Mouse (Mus musculus) neural tube, embryonic 13.5 days (tissue): Measurements from ENCODE around the gene App. TPM values are rescaled to one million over a fixed set of nuclear protein-coding genes. Genes with fewer than 3 reads are reported as not detected.
A peak's percentile ranks its signal among the peaks of the same experiment; 100 is the strongest.

Source experiments
- ATAC-seq: fragments of 200-750 bp; cut with Nextera tagmentation; 2 replicates; pipeline ENCODE4 v1.8.0; 2017; ENCODE audit warnings: low read depth, mild to moderate bottlenecking, moderate TSS enrichment, moderate library complexity
- H3K27ac ChIP-seq: fragments of 300-500 bp; sonication (generic); replicated peaks from 2 replicates; pipeline ENCODE4 v1.5.1; 2015; ENCODE audit warnings: moderate library complexity, mild to moderate bottlenecking, inconsistent platforms
- H3K27me3 ChIP-seq: fragments of 300-500 bp; sonication (generic); 2 replicates; pipeline ENCODE4 v1.6.1; 2015; ENCODE audit warnings: mild to moderate bottlenecking, inconsistent platforms
- H3K36me3 ChIP-seq: fragments of 300-500 bp; sonication (generic); 2 replicates; pipeline ENCODE4 v1.6.1; 2015; ENCODE audit warnings: mild to moderate bottlenecking, inconsistent platforms
- H3K4me1 ChIP-seq: fragments of 300-500 bp; sonication (generic); replicated peaks from 2 replicates; pipeline ENCODE4 v1.6.1; 2015; ENCODE audit warnings: inconsistent platforms
- H3K4me2 ChIP-seq: fragments of 300-500 bp; sonication (generic); 2 replicates; pipeline ENCODE4 v1.6.1; 2015; ENCODE audit warnings: inconsistent platforms, mild to moderate bottlenecking, moderate library complexity
- H3K4me3 ChIP-seq: fragments of 300-500 bp; sonication (generic); 2 replicates; pipeline ENCODE4 v1.5.1; 2015; ENCODE audit warnings: mild to moderate bottlenecking, inconsistent platforms
- H3K9ac ChIP-seq: fragments of 300-500 bp; sonication (generic); 2 replicates; pipeline ENCODE4 v1.6.1; 2015; ENCODE audit warnings: moderate library complexity, mild to moderate bottlenecking, inconsistent platforms
- H3K9me3 ChIP-seq: fragments of 300-500 bp; sonication (generic); 2 replicates; pipeline ENCODE4 v1.6.1; 2016; ENCODE audit warnings: inconsistent platforms
- WGBS: fragments of 180-500 bp; shearing (Covaris S2); methylation state at CpG from one replicate; pipeline ENCODE4 v1.1.7; 2015; 5-methylcytosine and 5-hydroxymethylcytosine counted together
- polyA plus RNA-seq: library from polyadenylated mRNA; unstranded; fragments of >200 nt; fragmentation: Nextera tagmentation; extraction: Ambion mirVana; gene quantifications from 2 replicates; pipeline ENCODE4 v1.2.1, GENCODE M21; 2015

App gene
- polyA plus RNA-seq, 1 experiment from 2014 or later = 388 TPM

DNA sequence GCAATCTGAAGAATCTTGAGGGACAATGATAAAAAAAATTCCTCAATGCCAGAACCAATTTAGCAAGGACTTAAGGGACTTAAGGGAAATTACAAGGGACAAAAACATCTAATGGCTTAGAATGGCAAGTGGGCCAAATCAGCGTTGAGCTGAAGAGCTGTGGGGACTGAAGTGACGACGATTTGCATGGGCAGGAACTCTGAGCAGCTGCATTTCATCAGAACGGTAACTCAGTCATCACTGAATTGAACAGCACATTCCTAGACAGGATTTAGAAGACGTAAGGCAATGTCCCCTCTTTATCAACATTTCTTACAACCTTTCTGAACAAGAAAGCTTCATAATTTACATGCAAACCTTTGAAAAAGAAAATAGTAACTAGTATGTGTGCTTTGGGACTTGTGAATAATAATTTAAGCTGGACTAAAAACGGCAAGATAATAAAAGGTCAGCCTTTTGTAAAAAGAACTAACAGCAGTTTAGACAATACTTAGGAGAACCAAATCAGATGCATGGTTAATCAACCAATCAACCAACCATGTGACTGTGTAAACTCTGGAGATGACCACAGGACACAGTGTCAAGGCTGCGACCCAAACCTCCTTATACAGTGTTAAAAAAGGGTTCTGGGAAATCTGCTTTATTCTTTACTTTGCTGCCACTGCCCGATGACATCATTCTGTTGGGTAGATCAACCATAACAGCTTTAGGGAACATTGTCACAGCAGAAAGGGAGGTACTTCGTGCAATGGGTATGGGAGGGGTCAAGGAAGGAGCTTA is 164.5 kb downstream of the App start:
- Histone ChIP-seq H3K4me3 (no peak overlapping the region), H3K9ac (no peak overlapping the region), H3K4me1 (no peaks in the 10 kb centered on the region), H3K4me2 (no peak overlapping the region), H3K9me3 (no peaks in the 10 kb centered on the region), H3K36me3 (peaks cover 57% of the 10 kb centered on the region), H3K27ac (no peak overlapping the region), H3K27me3 (no peaks in the 10 kb centered on the region)
- 76% methylated on average over 9 of the region's 9 CpGs for WGBS
- ATAC-seq = no peak

DNA sequence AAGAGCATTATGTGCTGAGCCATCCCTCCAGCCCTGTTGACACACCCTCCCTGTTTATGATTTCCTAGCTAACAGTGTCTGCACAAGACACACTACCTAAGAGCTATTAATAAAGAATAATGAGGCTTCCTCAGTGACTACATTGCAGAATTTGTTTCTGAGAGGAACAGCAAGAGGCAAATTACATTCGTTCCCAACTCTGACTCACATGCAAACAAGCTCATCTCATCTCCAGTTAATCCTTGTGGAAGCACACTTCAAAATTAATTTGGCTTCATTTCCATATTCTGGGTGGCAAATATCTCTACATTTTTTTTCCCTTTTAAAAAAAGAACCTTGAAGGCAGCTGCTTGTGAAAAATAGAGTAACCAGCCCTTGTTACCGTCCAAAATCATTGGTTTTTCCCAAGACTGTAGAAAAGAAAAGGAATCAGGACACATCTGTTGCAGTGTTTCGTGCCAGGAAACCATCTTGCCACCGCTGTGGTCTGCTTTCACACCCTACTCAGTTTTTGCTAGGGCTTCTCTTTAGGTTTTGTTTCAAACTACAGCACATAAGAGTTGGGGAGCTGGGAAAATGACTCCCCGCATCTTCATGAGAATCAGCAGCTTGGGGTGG is 171.5 kb downstream of the App start:
- ATAC-seq = no peak
- 93% methylated on average over 5 of the region's 5 CpGs for WGBS
- Histone ChIP-seq H3K9ac (no peak overlapping the region), H3K4me3 (no peak overlapping the region), H3K4me2 (no peak overlapping the region), H3K9me3 (no peaks in the 10 kb centered on the region), H3K27ac (no peak overlapping the region), H3K4me1 (no peaks in the 10 kb centered on the region), H3K27me3 (no peaks in the 10 kb centered on the region), H3K36me3 (peaks cover 49% of the 10 kb centered on the region)

DNA sequence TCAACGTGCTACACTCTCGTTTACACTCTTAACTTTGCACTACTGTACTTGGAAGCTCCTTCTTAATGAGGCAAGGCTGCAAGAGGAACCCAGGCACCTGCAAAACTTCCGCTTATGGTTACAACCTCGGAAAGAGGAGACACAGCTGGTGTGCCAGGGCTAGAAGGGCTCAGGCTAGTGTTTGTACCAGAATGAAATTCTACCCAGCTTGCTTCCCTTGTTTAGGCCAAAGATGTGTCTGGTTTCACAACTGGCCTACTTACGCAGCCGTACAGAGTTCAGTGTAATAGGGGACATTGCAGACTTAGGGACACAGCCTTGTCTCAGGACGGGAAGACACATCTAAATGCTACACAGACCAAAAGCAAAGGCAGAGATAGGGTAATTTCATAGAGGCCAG is 173.3 kb downstream of the App start:
- WGBS = 94% methylated on average over 7 of the region's 7 CpGs
- no peak for ATAC-seq
- peaks cover 61% of the 10 kb centered on the region for H3K36me3 ChIP-seq

GRCm38 (mm10) chr16:84997551-84997950 is 176.0 kb downstream of the App start:
- ATAC-seq = no peak
- Histone ChIP-seq H3K4me2 (no peak overlapping the region), H3K27ac (no peak overlapping the region), H3K9me3 (no peaks in the 10 kb centered on the region), H3K27me3 (no peaks in the 10 kb centered on the region), H3K4me1 (no peaks in the 10 kb centered on the region), H3K4me3 (no peak overlapping the region), H3K9ac (no peak overlapping the region), H3K36me3 (peaks cover 64% of the 10 kb centered on the region)
- WGBS = 84% methylated on average over 3 of the region's 3 CpGs

More for the DNA sequence above, 173.3 kb downstream of the App start:
- H3K4me3 ChIP-seq = no peak overlapping the region
- H3K4me2 ChIP-seq = no peak overlapping the region
- H3K27ac ChIP-seq = no peak overlapping the region
- no peaks in the 10 kb centered on the region for H3K27me3 ChIP-seq
- H3K4me1 ChIP-seq = no peaks in the 10 kb centered on the region
- no peak overlapping the region for H3K9ac ChIP-seq
- H3K9me3 ChIP-seq = no peaks in the 10 kb centered on the region

DNA sequence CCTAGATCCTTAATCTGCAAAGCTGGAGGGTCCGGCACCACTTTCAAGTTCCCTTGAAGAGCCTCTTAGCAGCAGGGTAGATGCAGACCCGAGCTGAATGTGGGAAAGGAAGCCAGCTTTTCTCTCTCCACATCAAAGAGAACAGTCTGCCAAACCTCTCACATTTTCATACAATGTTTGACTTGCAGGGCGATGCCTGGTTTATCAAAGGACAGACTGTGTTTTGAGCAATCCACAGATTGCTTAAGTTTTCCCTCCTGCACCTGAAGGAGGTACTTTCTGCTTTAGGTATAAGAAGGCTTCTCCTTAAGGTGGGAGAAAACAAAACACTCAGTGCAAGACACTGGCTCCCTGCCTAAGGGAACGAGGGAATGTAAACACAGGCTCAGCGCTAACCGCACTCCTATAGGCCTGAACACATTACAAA is 178.1 kb downstream of the App start:
- ATAC-seq = no peak
- H3K27ac ChIP-seq = 0 out of 2 replicates have a peak overlapping the region, but pooled peaks have one; percentile 13
- H3K9ac ChIP-seq = no peak overlapping the region
- no peaks in the 10 kb centered on the region for H3K27me3 ChIP-seq
- no peaks in the 10 kb centered on the region for H3K9me3 ChIP-seq
- H3K4me1 ChIP-seq = peaks cover 9% of the 10 kb centered on the region
- WGBS = 73% methylated on average over 6 of the region's 6 CpGs
- H3K4me3 ChIP-seq = no peak overlapping the region
- H3K36me3 ChIP-seq = peaks cover 68% of the 10 kb centered on the region
- H3K4me2 ChIP-seq = no peak overlapping the region

DNA sequence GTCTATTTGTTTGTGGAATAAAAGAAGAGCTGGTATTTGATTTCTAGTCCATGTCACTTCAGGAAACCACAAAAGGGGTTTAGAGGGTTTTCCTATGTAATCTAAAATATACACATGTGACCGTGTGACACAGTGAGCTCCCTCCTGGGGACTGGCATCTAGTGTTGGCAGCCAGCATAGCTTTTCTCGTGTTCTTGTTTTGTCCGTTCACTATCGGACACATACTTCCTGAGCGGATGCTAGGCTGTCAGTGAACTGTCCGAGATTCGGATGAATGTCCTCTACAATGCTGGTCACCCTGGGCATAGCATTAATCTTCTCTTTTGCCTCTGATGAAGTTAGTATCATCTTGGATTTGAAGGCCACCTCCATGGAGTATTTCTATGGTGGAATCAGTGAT is 180.7 kb downstream of the App start:
- Histone ChIP-seq H3K4me2 (no peak overlapping the region), H3K4me3 (no peak overlapping the region), H3K27ac (no peak overlapping the region), H3K9me3 (no peaks in the 10 kb centered on the region), H3K9ac (no peak overlapping the region), H3K36me3 (peaks cover 66% of the 10 kb centered on the region), H3K4me1 (peaks cover 23% of the 10 kb centered on the region), H3K27me3 (no peaks in the 10 kb centered on the region)
- 93% methylated on average over 7 of the region's 7 CpGs for WGBS
- no peak for ATAC-seq

DNA sequence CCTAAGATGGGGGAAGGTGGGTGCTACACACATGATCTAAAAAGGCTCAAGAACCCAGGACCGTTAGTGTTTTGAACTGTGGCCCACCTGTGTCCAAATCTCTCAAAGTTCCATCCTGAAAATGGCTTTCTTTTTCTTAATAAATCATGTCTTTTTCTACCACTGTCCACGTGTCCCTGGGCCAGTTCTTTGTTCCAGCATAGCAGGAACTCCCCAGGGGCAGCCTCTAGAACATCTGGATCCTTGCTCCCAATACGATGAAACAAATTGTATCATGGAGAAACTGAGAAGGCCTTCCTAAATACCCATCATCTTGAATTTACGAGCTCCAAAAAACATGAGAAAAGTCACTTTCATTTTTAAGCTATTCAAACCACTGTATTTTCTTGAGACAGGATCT is 182.6 kb downstream of the App start:
- no peaks in the 10 kb centered on the region for H3K27me3 ChIP-seq
- H3K9me3 ChIP-seq = no peaks in the 10 kb centered on the region
- H3K27ac ChIP-seq = peak overlapping the region; percentile 33; the same call in 1 of the 2 replicates
- H3K36me3 ChIP-seq = peaks cover 66% of the 10 kb centered on the region
- H3K4me1 ChIP-seq = peaks cover 25% of the 10 kb centered on the region
- no peak overlapping the region for H3K4me3 ChIP-seq
- H3K9ac ChIP-seq = no peak overlapping the region
- no peak overlapping the region for H3K4me2 ChIP-seq
- WGBS = 67% methylated on average over 4 of the region's 4 CpGs
- ATAC-seq = no peak

- Histone ChIP-seq H3K4me1 (peaks cover 25% of the 10 kb centered on the region), H3K4me3 (no peak overlapping the region), H3K27ac (peak overlapping the region; percentile 39), H3K9ac (no peak overlapping the region), H3K36me3 (peaks cover 57% of the 10 kb centered on the region), H3K27me3 (no peaks in the 10 kb centered on the region), H3K9me3 (no peaks in the 10 kb centered on the region), H3K4me2 (no peak overlapping the region)
- peak; percentile 20; the same call in 1 of the 2 replicates for ATAC-seq
- 75% methylated on average over 6 of the region's 6 CpGs for WGBS
Observed at GRCm38 (mm10) chr16:84989938-84990337, 183.6 kb downstream of the App start.

- Histone ChIP-seq H3K9me3 (no peaks in the 10 kb centered on the region), H3K36me3 (peaks cover 55% of the 10 kb centered on the region), H3K9ac (no peak overlapping the region), H3K4me3 (no peak overlapping the region), H3K27me3 (no peaks in the 10 kb centered on the region), H3K4me2 (no peak overlapping the region), H3K27ac (peak overlapping the region; percentile 39), H3K4me1 (peaks cover 25% of the 10 kb centered on the region)
- 63% methylated on average over 10 of the region's 10 CpGs for WGBS
- ATAC-seq = 0 out of 2 replicates have a peak, but pooled peaks have one; percentile 51
Observed at GRCm38 (mm10) chr16:84989476-84989875, 184.1 kb downstream of the App start.

DNA sequence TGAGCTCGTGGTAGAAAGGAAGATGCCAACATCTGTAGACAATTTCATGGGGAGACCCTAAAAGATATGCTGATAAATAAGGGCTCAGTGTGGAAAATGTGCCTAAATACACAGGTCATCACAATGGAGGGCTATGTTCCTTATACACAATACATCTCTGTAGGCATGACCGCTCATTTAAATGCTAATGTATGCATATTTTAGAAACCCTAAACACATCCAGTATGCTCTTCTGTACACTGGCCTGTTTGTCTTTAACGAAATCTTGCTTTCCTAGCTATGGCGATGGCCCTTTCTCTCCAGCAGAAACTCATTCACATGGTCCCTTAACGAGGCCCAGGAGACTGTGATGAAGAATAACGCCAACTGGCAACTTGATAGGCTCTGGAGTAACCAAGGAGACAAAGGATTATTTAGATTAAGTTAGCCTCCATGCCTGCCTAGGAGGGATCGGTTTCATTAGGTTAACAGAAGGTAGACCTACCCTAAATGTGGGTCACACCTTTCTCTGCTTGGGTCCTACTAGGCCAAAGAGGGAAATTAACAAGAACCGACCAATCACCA is 185.8 kb downstream of the App start:
- no peak overlapping the region for H3K27ac ChIP-seq
- peaks cover 40% of the 10 kb centered on the region for H3K36me3 ChIP-seq
- no peaks in the 10 kb centered on the region for H3K27me3 ChIP-seq
- H3K9me3 ChIP-seq = no peaks in the 10 kb centered on the region
- WGBS = 58% methylated on average over 8 of the region's 8 CpGs
- no peak for ATAC-seq
- no peak overlapping the region for H3K4me2 ChIP-seq
- H3K9ac ChIP-seq = no peak overlapping the region
- H3K4me3 ChIP-seq = no peak overlapping the region
- peaks cover 25% of the 10 kb centered on the region for H3K4me1 ChIP-seq

- no peak overlapping the region for H3K4me3 ChIP-seq
- 81% methylated on average over 11 of the region's 11 CpGs for WGBS
- no peak overlapping the region for H3K4me2 ChIP-seq
- ATAC-seq = no peak
- no peak overlapping the region for H3K27ac ChIP-seq
- peaks cover 28% of the 10 kb centered on the region; the same call in 1 of the 2 replicates for H3K36me3 ChIP-seq
- no peaks in the 10 kb centered on the region for H3K9me3 ChIP-seq
- peaks cover 23% of the 10 kb centered on the region for H3K4me1 ChIP-seq
- no peaks in the 10 kb centered on the region for H3K27me3 ChIP-seq
- H3K9ac ChIP-seq = no peak overlapping the region
Observed at GRCm38 (mm10) chr16:84986016-84986631, 187.4 kb downstream of the App start.

GRCm38 (mm10) chr16:84985340-84985739 is 188.2 kb downstream of the App start:
- Histone ChIP-seq H3K9me3 (no peaks in the 10 kb centered on the region), H3K27ac (no peak overlapping the region), H3K4me1 (peaks cover 16% of the 10 kb centered on the region), H3K36me3 (peaks cover 22% of the 10 kb centered on the region; the same call in 1 of the 2 replicates), H3K4me2 (no peak overlapping the region), H3K4me3 (no peak overlapping the region), H3K27me3 (no peaks in the 10 kb centered on the region), H3K9ac (no peak overlapping the region)
- WGBS = 95% methylated on average over 3 of the region's 3 CpGs
- ATAC-seq = no peak
